Mouse (Mus musculus) lung, postnatal 10 days (tissue): Measurements from ENCODE around the gene Add2.
"Not testable (repeated sequence)": the region's sequence is repeated elsewhere in the genome, so short reads cannot be mapped to it uniquely, and the experiment has no call there.

Experiments used
- DNase-seq: peaks from one replicate; pipeline ENCODE4 v3.0.0; 2021

Add2 gene

DNA sequence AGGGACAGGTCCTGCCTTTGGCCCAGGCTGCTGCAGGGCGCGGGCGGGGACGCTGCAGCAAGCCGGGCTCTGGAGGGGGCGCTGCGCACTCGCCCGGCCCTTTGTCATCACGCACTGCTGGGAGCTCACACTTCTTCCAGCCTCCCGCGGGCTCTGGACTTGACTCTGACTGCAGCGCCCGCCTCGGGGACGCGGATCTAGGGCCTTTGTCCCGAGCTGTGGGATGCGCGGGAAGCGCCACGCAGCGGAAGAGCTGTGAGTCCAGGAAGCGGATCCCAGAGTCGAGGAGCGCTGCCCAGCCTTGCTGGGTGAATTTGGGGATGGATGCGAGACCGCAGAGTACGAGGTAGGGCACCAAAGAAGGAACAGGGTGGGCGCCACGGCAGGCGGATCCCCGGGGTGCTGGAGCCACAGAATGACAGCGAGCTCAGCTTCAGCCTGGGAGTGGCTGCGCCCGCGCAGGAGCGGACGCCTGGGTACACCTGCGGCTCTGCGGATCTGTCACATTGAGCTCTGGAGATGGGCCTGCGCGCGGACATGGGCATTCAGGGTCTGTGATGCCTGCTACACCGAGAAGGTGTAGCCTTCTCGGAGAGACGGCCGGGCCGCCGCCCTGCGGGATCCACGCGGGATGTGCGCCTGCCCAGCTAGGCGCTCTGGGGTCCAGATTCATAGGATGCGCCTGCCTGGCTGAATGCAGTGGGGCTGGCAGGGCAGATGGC, at the start of gene Add2:
Gene Add2 (plus strand): TSS at position 81 of the 722 bp plus-strand sequence.
- DNase-seq, result no peak

DNA sequence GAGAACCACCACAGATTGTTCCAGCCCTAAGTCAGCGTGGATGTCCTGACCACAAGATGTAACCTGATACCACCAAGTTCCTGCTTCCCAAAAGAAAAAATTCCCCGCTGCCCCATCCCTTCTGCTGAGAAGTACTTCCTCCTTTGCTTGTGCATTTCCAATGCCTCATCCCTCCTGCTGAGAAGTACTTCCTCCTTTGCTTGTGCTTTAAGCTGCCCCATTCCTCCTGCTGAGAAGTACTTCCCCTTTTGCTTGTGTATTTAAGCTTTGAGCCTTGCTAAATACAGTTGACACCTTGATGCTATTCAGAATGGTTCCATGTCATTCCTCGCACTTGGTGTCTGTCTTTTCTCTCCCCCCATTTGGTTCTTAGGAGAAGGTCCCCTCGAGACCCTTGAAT, 49.7 kb upstream of the Add2 start:
- DNase-seq, result not testable (repeated sequence)

DNA sequence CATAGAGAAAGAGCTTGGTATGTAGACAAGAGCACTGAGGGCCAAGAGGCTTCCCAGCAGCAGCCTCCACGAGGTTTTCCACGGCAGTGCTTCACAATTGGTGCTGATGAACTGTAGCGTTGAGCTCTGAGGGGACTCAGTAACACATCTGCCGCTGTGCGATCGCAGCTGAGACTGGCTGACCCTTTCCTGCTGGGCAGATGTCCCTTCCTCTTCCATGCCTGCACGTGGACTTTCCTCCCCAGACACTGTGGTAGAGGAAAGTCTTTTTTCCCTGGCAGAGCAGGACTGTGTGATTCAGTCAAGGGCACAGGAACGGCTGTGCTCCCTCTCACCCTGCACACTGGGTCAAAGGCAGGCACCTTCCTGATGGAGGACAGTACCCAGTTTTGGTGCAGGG, 44.1 kb upstream of the Add2 start:
- DNase-seq, result no peak

DNA sequence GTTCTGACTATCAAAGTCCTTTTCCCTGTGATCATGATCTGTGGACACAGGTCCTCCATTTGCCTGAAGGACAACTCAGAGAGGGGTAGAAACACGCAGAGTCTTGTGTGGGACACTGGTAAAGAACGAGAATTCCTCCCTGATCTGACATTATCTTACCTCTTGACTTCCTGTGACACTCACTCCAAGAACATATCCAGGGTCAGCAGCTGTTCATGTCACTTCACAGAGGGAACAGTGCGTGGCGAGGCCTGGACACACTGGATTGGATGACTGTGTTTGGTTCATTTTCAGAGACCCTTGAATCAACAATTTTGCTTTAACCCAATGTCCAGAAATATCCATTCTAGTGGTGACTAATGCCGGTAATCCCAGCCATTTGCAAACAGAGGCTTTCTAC, 38.9 kb upstream of the Add2 start:
- DNase-seq, result not testable (repeated sequence)

DNA sequence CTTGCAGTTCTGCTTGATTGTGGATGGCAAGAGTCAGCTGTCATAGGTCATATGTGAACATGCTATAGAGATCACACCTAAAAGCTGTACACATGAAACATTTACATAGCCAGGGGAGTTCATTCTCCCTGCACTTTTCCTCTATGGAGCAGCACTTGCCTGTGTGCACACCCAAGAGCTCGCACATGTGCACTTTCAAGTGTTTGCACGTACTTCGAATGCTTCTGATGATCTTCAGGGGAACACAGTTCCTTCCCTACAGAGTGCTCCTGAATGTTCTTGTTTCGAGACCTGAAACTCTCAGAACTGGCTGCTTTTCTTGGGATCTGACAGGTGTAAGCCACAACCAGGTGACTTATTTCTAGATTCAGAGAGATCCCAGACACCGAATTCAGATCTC, 37.7 kb upstream of the Add2 start:
- not testable (repeated sequence) for DNase-seq

DNA sequence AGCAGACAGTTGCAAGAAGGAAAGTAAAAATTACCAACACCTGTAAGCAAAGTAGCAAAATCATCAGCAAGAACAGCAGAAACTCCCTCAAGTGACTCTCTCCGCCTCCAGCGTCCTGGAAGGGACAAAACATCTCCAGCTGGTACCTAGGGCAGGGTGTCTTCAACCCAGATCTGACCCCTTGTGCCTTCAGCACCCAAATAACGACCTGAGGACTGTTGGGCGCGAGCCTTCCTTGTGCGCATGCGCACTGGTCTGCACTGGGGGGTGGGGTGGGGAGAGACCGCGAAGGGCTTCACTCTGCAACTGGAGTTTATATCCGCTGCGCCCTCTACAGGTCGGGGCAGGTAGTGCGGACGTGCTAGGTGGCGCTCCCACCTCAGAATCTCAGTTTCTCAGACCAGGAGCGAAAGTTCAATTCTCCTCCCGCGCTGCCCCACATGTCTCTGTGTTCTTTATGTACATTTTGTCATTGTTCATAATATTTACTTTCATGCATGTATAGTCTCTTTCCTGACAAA, 25.0 kb upstream of the Add2 start:
- DNase-seq, result peak; percentile 27

DNA sequence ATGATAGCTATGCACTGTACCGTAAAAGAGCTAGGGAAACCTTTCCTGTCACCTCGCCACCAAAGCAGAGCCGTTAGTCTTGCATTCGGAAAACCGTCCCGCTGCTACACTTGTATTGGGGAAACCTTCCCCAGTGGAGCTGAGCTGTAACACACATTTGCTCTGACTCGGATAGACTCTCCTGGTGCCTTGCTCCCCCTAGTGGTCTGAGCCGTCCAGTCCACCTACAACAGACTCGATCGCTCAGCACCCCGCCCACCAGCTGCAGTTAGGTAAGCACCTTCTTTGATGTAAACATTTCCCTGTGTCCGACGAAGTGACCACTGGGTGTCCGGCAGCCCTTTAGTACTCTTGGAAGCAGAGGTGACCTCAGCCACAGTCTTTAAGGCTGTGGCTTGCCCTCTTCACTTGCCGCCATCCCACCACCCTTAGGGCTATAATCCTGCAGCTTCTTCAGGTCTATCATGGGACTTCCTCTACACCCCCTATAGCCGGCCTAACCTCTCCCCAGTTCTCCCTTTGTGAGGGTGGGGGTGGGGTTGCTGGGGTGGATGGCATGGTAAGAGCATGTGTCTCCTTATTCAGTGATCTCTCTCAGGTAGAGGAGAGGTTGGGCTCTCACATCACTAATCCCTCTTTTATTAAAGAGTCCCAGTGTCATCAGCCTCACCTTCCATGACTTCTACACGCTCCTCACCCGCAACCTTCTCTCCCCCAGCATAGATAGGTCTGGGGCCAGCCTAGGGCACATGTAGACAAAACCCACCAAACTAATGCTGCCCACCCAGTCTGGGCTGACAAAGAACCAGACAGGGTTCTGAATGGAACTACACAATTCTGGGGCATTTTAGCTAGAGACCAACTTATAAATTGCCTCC, 24.0 kb upstream of the Add2 start:
- DNase-seq, result peak; percentile 86

DNA sequence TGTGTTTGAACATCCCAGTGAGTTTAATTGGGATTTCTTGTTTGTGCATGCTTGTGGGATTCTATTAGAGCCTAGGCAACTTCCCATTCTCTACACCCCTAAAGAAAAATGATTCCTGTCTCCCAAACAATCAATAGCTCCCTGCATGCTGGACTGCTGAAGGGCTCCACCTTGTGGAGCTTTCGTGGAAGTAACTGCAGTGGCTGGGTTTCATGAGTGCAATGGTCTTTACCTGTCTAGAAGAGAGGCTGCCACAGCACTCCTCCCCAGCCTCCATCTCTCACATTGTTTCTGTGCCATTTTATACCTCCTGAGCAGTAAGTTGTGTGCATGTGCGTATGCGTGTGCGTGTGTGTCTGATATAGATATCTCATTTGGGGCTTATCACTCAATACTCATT, 18.5 kb upstream of the Add2 start:
- DNase-seq, result peak; percentile 68

DNA sequence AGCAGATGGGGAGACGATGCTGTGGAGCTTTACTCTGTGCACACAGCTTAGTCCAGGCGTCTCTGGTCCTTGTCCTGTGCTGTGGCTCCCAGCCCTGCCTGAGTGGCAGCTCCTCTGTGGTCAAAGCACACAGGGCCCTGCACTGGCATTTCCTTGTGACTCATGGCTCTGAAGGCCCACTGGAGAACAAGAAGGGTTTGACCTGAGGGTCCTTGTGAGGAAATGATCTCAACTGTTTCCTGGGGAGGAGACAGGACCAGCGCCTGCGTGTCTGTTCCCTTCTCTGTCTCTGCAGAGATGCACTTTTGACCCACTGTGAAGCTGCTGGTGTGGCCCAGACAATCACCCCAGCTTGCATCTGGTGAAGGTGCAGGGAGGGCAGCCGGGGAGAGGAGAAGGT, 13.7 kb upstream of the Add2 start:
- peak; percentile 47 for DNase-seq

DNA sequence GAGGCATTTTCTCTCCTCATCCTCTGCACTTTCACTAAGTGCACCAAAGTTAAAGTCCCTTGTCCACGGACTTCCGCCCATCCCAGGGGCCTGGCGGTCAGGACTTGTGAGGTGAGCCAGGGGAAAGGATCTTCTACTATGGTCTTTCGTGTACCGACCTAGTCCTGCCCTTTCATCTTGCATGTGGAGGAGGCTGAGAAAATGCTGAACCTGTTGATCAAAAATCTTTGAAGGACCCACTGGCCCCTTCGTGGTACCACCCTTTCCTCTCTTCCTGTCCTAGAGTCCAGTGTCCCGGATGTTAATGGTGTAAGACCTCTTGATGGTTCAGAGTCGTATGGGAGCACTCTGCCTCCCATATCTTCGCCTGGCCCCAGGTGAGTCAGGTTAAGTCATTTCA, 12.6 kb upstream of the Add2 start, which contains the start of gene Figla:
Gene Figla (plus strand): TSS at position 301 of the 400 bp plus-strand sequence.
- no peak for DNase-seq

DNA sequence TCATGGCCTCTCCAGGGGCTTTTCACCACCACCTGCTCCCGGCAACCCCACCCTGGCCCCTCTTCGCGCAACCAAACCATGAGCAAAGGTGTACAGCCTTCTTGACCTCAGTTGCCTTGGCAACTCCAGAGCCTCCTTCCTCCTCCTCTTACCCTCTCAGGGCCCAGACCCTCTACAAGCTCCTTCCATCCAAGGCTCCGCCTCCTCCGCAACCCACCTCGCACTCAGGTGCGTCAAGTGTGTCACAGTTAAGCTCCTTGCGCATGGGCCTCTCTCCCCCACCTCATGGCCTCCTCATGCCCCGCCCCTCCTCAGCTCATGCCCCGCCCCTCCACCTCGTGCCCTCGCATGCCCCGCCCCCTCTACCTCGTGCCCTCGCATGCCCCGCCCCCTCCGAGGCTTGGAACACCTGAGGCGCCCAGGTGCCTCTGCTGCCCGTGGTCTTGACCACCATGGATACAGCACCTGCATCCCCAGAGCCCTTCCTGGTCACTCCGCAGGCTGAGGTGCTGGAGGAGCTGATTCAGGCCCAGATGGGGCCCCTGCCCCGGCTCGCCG, 11.6 kb upstream of the Add2 start:
- DNase-seq, result no peak

DNA sequence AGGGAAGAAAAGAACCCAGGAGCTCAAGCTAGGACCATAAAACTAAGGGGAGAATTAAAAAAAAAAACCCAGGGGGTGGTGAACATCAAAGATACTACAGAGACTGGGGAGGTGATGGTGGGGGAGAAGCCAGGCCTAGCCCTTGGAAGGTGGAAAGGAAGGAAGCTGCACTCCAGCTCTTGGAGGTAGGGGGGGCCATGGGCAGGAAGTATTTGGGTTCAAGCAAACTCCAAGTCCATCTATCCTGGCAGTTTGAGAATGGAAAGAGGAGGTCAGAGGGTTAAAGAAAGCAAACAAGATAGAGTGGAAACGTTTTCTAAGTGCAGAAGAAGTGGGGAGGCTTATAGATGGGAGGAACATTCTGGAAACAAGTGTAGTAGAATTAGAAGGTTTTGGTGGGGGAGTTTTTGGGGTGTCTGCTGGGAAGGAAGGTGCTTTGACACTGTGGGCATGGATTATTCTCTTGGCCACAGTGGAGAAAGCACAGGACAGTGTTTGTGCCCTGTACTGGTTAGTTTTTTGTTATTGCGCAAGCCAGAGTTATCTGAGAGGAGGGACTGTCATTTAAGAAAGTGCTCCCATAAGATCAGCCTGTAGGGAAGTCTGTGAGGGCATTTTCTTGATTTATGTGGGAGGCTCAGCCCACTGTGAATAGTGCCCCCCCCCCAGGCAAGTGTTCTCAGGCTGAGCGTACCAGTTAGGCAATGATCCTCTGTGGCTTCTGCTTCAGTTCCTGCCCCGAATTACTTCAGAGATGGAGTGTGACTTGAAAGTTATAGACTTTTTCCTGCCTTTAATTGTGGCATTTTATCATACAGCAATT, 8.9 kb upstream of the Add2 start:
- no peak for DNase-seq

DNA sequence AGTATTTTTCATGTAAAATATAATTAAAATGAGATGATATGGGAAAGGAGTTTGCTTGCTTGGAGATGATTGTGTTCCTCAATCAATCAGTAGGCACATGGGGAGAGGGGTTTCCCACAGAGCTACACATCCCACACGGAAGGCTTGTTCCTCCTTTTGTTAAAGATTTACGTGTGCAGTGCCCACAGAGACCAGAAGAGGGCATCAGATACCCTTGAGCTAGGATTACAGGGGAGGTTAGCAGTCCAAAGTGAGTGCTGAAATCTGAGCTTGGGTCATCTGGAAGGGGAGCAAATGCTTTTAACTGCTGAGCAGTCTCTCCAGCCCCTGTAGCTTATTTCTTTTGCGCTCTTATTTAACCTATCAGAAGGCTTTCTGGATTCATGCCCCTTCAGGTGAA, 7.5 kb upstream of the Add2 start:
- peak; percentile 54 for DNase-seq

DNA sequence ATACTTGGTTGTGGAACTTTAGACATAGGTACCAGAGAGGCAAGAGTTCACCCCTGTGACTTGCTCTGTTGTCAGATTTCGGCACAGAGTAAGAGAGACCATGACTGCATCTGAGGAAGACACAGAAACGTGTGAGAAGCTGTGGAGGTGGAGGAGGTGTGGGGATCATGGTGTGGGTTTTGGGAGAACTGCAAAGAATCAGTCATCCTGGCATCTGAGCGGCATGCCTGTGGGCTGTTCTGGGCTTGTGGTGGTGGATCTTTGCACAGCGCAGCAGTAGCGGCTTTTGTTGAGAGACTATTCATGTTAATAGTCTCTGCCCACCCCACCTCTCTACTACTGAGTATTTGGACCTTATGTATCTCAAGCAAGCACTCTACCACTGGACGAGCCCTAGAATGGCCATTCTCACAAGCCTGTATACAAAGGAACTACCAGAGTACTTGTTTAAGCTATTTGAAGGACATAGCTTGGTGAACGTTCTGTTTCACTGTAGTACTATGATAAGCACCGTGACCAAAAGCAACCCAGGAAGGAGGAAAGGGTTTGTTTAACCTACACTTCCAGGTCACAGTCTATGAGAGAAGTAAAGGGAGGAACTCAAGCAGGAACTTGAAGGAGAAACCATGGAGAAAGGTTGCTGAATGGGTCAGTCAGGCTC, 1.7 kb upstream of the Add2 start:
- DNase-seq, result no peak

DNA sequence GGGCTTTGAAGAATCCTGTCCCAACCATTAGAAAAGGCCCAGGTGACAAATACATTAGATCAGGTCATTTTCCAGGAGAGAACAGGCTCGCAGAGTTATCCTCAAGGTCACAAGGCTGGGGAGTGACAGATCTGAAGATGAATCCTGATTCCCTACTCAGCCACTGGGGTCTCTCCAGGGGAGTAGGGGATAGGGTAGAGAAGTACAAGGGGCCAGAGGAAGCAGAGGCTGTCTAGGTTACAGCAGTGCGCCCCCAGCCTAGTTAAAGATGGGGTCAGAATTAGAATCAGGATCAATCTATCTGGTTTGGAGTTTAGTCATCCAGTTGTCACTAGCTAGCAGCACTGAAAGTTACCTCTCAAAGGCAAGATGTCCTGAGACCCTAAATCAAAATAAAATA, 331 bp upstream of the Add2 start:
- DNase-seq, result no peak

DNA sequence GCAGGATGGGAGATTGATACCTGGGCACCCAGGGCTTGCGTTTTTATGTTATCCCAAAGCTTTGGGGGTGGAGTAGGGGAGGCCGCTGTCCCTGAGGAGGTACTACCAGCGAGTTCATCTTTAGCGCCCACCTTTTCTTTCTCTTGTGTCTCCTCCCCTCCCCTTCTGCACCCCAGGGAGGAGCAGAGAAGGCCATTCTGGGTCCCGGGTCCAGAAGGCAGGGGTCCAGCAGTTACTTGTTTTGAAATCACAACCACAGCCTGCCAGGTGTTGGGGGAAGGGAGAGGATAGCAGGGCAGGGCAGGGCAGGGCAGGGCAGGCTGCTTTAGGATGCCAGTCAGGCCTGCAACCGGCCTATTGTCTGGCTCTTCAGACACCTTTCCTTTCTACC, 837 bp downstream of the Add2 start:
- no peak for DNase-seq

DNA sequence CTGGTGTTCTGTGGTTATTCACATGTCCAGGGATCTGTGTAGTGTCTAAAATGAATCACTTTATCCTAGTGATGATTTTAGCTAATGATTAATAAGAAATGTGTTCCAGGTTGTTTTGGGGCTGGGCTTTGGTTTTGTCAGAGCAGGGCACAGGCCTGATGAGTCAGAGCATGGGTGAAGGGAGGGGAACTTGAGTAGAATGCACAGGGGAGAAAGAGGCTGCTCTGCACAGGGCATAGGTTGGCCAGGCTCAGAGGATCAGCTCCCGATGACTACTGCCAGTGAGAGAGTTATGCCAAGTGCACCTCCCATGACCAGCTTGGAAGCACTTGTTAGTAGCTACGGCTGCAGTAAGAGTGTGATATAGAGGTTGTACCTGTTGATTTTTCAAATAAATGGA, 3.0 kb downstream of the Add2 start:
- no peak for DNase-seq

DNA sequence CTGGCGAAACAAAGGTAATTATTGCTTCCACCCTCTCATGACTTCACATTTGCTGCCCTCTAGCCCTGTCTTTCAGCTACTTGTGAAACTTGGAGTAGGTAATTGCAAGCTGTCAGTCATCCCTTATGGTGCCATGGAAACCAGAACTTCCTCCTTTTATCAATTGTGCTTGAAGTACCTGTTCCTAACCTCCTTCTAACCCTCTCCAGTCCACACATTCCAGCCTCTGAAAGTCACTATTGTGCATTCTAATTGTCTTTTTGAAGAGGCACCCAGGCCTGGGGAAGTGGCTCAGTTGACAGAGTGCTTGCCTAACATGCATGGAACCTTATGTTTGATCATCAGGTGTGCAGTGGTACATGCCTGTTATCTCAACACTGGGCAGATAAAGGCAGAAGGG, 5.2 kb downstream of the Add2 start:
- no peak for DNase-seq

DNA sequence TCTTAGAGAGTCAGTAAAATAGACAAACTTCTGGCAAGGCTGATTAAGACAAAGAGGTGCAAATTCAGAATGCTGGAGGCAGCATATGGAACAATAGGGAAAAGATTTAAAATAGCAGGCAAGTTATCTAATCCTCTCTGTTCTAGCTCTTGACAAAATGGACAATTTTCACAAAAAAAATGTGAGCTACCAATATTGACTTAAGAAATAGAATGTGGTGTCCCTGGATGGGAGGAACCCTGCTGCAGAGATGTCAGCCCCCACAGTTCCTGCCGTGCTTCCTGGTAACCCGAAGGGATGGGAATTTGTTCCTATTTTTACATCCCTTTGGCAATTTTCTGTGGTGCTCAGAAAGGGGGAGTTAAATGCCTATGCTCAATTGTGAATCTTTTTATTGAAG, 10.4 kb downstream of the Add2 start:
- DNase-seq, result no peak

DNA sequence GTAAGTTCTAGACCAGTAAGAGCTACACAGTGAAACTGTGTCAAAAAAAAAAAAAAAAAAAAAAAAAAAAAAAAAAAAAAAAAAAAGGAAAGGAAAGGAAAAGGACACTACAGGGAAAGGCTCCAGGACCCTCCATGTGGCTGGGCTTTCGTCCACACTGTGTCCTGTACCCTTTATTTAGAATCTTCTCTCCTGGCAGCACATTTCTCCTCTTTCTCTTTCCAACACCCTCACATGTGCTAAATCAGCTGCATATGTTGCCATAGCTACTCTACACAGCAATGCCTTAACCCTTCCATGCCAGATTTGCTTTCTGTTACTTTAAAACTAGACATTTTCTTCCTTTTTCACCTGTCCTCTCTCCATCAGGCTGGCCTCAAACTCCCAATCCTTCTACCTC, 11.7 kb downstream of the Add2 start:
- DNase-seq, result no peak

DNA sequence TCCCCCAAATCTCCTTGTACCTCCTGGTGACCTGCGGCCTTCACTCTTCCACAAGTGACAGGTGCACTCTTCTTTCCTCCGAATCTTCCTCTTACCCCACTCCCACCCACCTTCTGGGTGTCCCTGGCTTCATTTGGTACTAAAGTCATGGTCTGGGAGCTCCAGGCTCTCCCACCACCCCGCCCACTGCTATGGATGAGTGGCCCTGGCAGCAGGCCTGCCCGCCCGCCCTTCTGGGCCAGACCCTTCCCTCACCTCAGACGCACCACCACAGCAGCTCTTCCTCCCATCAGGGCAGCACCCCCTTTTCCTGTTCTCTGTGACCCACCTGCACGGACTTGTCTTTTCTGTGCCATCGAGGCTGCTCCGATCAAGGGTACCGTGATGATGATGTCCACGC, 19.0 kb downstream of the Add2 start:
- DNase-seq, result no peak

DNA sequence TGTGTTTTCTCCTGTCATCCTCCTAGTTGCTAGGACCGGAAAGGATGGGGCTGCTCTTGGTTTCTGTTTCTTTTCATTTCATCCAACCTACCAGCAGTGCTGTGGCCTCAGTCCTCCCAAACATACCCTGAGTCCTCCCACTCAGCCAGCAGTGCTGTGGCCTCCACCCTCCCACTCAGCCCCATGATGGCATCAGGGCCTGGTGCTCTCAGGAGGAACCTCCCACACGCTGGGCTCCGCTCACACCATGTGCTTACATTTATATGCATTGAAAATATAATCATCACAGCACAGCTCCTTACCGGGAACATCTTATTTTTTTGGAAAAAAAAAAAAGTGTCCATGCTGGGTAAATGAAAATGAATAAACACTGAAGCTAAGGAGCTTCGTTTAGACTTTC, 20.0 kb downstream of the Add2 start:
- no peak for DNase-seq
